Mouse (Mus musculus) cerebellum, adult 2 months (tissue): Measurements from ENCODE around the gene Usp2.

Source experiments
- CTCF ChIP-seq: fragments of 200-500 bp; IDR thresholded peaks from 2 replicates; pipeline ENCODE4 v1.5.1; 2011; ENCODE audit warnings: low read depth, mild to moderate bottlenecking, control low read depth, low read length, moderate library complexity, borderline replicate concordance; ENCODE audit not compliant: insufficient read depth
- POLR2A ChIP-seq: fragments of 200-500 bp; IDR thresholded peaks from 2 replicates; pipeline ENCODE4 v1.6.1; 2011; ENCODE audit warnings: low read length, control low read depth, borderline replicate concordance; ENCODE audit not compliant: insufficient read depth

- TF ChIP-seq CTCF (no peak), POLR2A (no peak)
Observed at GRCm38 (mm10) chr9:44087761-44088455, 21.1 kb downstream of the Usp2 start.
